Comparison of ENCODE assay signal across 27 mouse cellular contexts in the genomic region with DNA sequence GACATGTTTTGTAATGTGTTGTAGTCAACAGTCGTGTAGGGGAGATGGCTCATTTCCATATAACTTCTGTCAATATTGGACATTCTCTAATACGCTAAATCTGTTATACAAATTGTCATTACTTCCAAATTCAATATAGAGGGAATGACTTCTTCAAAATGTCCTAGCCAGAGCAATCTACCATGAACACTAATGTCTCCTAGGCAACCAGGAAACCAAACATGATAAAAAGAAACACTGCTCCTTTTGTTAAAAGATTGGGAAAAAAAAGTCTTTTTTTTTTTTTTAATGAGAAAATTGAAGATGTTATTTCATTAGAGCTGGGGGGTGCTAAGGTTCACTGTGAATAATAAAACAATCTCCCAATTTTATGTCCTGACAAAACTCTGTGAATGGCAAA.
"Had no signal": no experiment of that assay in that cellular context is flagged by ENCODE, and none has a peak within 500 bp of the region (broad histone marks: within the 10 kb centered on the region; RNA-seq: fewer than 3 reads in every experiment).

No protein-coding gene starts in this region.

- DNase-seq: cerebellum, adult 8-10 months; cerebellum, adult 9-10 months; cerebellum, adult 9-11 months; cerebellum, postnatal 10 days; cerebellum, postnatal 14 days; cerebellum, postnatal 36 days; embryo, embryonic 11 days; forebrain, postnatal 0 days; gastrocnemius, adult 2 months; gastrocnemius, postnatal 10 days; gastrocnemius, postnatal 14 days; gastrocnemius, postnatal 25 days; heart, adult 11 months; heart, adult 18-20 months; heart, adult 2 months had no signal

- H3K4me3 ChIP-seq: embryonic facial prominence, embryonic 10.5 days; embryonic facial prominence, embryonic 12.5 days; embryonic facial prominence, embryonic 13.5 days; embryonic facial prominence, embryonic 15.5 days; erythroblast, embryonic 14.5 days; forebrain, embryonic 10.5 days; forebrain, embryonic 12.5 days; forebrain, embryonic 13.5 days; forebrain, embryonic 15.5 days; gastrocnemius, adult 2 months; heart, adult 2 months; heart, embryonic 10.5 days had no signal

- H3K27ac ChIP-seq: embryonic facial prominence, embryonic 10.5 days; embryonic facial prominence, embryonic 12.5 days; embryonic facial prominence, embryonic 13.5 days; embryonic facial prominence, embryonic 15.5 days; forebrain, embryonic 10.5 days; forebrain, embryonic 12.5 days; forebrain, embryonic 13.5 days; forebrain, embryonic 15.5 days; gastrocnemius, adult 2 months; heart, adult 2 months; heart, embryonic 10.5 days had no signal

- H3K4me2 ChIP-seq: embryonic facial prominence, embryonic 12.5 days; embryonic facial prominence, embryonic 13.5 days; embryonic facial prominence, embryonic 15.5 days; forebrain, embryonic 12.5 days; forebrain, embryonic 13.5 days; forebrain, embryonic 15.5 days had no signal

- H3K27me3 ChIP-seq: embryonic facial prominence, embryonic 12.5 days; embryonic facial prominence, embryonic 13.5 days; embryonic facial prominence, embryonic 15.5 days; forebrain, embryonic 12.5 days; forebrain, embryonic 13.5 days; forebrain, embryonic 15.5 days had no signal

- H3K36me3 ChIP-seq: embryonic facial prominence, embryonic 10.5 days; embryonic facial prominence, embryonic 12.5 days; embryonic facial prominence, embryonic 13.5 days; embryonic facial prominence, embryonic 15.5 days; forebrain, embryonic 10.5 days; forebrain, embryonic 12.5 days; forebrain, embryonic 15.5 days; heart, embryonic 10.5 days had no signal

- ATAC-seq: forebrain, embryonic 13.5 days; forebrain, embryonic 14.5 days; forebrain, embryonic 15.5 days; forebrain, embryonic 16.5 days; forebrain, postnatal 0 days had no signal

- H3K9ac ChIP-seq: embryonic facial prominence, embryonic 12.5 days; embryonic facial prominence, embryonic 13.5 days; embryonic facial prominence, embryonic 15.5 days; forebrain, embryonic 12.5 days; forebrain, embryonic 13.5 days; forebrain, embryonic 15.5 days; forebrain, postnatal 0 days had no signal

- H3K4me1 ChIP-seq: embryonic facial prominence, embryonic 10.5 days; embryonic facial prominence, embryonic 12.5 days; embryonic facial prominence, embryonic 13.5 days; embryonic facial prominence, embryonic 15.5 days; forebrain, embryonic 10.5 days; forebrain, embryonic 12.5 days; forebrain, embryonic 13.5 days; forebrain, embryonic 15.5 days; heart, embryonic 10.5 days had no signal

- H3K9me3 ChIP-seq: embryonic facial prominence, embryonic 10.5 days; embryonic facial prominence, embryonic 12.5 days; embryonic facial prominence, embryonic 13.5 days; embryonic facial prominence, embryonic 15.5 days; forebrain, embryonic 10.5 days; forebrain, embryonic 12.5 days; forebrain, embryonic 13.5 days; forebrain, embryonic 15.5 days; heart, embryonic 10.5 days had no signal
